Mouse (Mus musculus): ENCODE results near the gene Acss1.

DNA sequence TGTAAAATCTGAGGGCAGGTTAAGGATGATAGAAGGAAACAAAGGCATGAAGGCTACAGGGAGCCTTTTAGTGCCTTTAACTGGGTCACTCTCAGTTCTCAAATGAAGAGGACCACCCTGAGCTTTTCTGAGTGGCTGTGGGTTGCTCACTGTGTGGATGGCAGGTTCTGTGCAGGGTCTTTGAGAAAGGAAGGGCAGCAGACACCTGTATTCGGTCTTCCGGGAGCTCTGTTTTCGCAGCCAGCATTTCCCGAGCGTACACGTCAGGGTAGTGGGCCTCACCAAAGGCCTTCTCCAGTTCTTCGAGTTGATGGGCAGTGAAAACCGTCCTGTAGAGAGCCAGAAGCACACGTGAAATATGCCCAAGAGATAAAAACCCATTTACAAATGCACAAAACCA is 17.1 kb upstream of the Acss1 start:
- TF ChIP-seq TAL1 (IDR thresholded peaks at IDR 0.05; ENCODE audit: low read length) (no peak), GATA1 (IDR thresholded peaks at IDR 0.05; ENCODE audit: low read length) (no peak)
